Mouse (Mus musculus) naive thymus-derived CD4-positive, alpha-beta T cell, adult 5 months (primary cell): ENCODE measurements around the gene Elmsan1. TPM values are rescaled to one million over a fixed set of nuclear protein-coding genes. Genes with fewer than 3 reads are reported as not detected.

ENCODE experiments used
- polyA plus RNA-seq: library from polyadenylated mRNA; unstranded; fragments of 100-300 nt; shearing (Covaris generic); gene quantifications from one replicate; pipeline ENCODE4 v1.2.1, GENCODE M21; 2017

Gene Elmsan1
- polyA plus RNA-seq: 168 TPM

DNA sequence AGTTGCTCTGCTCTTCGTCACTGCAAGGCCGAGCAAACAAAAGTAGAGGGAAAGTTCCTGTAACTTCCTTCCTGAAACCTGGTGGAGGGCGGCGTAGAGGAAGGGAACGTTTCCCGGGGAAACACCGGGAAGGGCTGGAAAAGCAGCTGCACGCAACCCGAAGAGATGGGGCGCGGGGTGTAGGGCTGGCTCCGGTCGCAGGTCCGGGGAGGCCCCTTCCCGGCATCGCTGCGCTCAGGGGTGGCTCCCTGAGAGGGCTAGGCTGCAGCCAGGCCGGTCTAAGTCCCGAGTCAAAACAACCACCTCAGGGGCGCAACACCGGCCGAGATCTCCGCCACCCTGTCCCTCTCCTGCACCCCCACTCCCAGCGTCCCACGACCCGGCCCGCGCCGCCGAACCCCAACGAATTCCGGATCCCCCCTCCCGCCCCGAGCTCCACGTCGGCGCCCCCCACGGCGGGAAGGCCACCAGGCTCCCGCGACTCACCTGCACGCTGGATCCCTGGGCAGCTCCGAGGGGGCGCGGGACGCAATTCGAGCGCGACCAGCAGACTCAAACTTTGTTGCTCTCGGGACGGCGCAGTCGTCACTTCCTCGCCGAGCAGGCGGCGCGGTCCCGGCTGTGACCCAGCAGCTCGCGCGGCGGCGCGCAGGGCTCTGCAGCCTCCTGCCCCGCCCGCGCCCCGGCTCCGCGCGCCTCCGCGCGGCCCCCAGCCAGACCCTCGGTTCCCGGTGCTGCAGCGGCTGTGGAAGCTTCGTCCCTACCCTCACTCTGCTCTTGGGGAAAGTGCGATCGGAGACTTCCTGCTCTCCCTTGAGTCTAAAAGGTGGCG is at the start of gene Elmsan1:
Gene Elmsan1, minus strand, starts transcription at position 593 of the 832 bp plus-strand sequence.

DNA sequence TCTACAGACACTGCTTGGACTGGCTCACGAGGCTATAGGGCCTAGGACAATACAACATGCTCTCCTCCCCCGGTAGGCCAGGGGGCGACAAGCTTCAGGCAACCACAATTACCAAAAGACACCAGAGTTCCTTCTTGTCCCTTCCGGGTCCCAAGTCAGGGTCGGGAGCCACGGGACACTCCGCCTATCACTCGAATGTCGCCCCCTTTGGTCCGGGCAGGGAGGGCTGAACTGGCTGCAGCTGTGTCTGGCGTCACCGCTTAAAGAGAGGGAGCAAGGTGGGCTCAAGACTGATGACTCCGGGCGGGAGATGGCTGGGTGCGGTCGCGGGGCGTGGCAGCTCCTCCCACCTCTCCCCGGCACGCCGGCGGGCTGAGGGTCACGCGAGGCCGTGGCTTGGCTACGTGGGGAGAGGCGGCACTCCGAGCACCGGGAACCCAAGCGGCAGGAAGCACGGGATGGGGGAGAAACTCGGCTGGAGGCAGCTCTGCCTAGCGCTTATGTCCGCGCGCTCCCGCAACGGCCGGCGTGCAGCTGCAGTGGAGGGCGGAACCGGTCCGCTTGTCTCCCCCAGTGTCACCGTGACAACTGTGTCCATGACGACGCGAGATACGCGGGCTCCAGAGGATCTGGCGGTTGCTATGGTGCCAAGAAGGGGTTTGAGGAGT is 70.6 kb downstream of the Elmsan1 start, which contains the start of gene Pnma1:
Gene Pnma1, minus strand, starts transcription at position 536 of the 668 bp plus-strand sequence.

DNA sequence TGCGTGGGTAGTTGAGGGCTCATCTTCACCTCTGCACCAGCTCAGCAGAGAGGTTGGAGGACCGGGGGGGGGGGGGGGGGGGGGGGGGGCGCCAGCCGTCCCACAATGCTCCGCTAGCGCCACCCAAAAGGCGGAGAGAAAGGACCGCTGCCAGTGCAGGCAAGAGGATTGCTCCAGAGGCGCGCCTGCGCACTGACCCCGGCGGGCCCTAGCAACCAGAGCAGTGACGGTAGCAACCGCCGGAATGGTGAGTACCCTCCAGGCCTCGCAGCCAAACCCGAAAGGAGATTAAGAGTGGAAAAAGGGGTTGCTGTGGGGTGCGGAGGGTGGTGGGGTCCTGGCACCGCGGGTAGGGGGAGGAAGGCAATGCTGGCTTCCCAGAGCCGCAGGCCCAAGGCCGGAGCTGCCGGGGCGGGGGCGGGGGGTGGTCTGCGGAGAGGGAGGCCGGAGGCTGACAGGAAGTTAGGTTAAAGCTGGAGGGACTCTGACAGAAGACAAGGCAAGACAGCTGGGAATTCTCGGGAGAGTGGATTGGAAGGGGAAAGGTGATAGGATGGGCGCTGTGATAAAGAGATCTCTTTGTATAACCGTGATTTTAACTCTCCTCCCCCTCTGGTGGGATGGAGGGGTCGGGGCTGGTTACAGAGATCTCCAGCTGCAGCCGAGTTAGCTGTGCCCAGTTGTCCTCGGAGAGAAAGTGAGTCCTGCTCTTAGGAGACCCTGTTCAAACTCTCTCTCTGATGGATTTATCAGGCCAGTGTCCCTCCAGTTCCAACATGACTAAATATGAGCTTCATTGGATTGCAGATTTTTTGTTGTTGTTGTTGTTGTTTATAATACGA is 104.3 kb downstream of the Elmsan1 start, which contains the start of gene Dnal1:
Gene Dnal1, plus strand, starts transcription at position 214 of the 842 bp plus-strand sequence.

DNA sequence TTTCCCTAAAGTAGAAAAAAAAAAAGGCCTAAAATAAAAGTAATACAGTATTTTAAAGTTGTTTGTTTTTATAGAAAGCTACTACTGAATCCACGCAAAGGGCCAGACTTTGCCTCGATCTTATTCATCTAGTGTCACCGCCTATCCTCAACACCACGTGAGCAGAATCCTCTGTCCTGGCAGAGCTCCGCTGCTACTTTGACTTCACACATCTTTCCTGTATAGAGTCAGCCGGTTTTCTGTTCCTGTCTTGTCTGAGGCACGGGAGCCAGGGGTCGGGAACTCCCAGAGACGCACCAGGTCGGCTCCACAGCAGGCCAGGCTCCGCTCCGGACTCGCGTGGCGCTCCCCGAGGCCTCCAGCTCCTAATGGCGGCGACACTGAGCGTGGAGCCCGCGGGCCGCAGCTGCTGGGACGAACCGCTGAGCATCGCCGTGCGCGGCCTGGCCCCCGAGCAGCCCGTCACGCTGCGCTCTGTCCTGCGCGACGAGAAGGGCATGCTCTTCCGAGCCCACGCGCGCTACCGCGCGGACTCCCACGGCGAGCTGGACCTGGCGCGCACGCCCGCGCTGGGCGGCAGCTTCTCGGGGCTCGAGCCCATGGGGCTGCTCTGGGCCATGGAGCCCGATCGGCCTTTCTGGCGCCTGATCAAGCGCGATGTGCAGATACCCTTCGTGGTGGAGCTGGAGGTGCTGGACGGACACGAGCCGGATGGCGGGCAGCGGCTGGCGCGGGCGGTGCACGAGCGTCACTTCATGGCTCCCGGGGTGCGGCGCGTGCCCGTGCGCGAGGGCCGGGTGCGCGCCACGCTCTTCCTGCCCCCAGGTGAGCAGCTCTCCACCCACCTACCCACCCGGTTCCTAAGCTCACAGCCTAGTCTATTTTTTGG is 117.8 kb downstream of the Elmsan1 start, which contains the start of gene Acot6:
Gene Acot6, plus strand, starts transcription at position 51 of the 889 bp plus-strand sequence.

Other genes starting within 250 kb of the Elmsan1 start
- not detected for gene Heatr4, start 234.0 kb downstream of the Elmsan1 start, polyA plus RNA-seq
- 30.4 TPM for gene Acot2, start 231.0 kb downstream of the Elmsan1 start, polyA plus RNA-seq
- gene Acot1, start 209.4 kb downstream of the Elmsan1 start, polyA plus RNA-seq: not detected
- 0.11 TPM for gene Acot4, start 180.5 kb downstream of the Elmsan1 start, polyA plus RNA-seq
- gene Gm49366, start 179.9 kb downstream of the Elmsan1 start, polyA plus RNA-seq: not detected
- not detected for gene Acot3, start 166.7 kb downstream of the Elmsan1 start, polyA plus RNA-seq
- gene Acot5, start 149.6 kb downstream of the Elmsan1 start, polyA plus RNA-seq: not detected
- gene Acot6, start 118.2 kb downstream of the Elmsan1 start, polyA plus RNA-seq: 2.6 TPM
- not detected for gene Dnal1, start 104.5 kb downstream of the Elmsan1 start, polyA plus RNA-seq
- 0.29 TPM for gene Pnma1, start 70.4 kb downstream of the Elmsan1 start, polyA plus RNA-seq
- 15.8 TPM for gene Ptgr2, start 66.4 kb upstream of the Elmsan1 start, polyA plus RNA-seq
- gene Zfp410, start 98.0 kb upstream of the Elmsan1 start, polyA plus RNA-seq: 73.0 TPM
- gene Coq6, start 142.8 kb upstream of the Elmsan1 start, polyA plus RNA-seq: 20.6 TPM
- gene Fam161b, start 143.0 kb upstream of the Elmsan1 start, polyA plus RNA-seq: 1.5 TPM
- 63.8 TPM for gene Entpd5, start 190.1 kb upstream of the Elmsan1 start, polyA plus RNA-seq
- 2.0 TPM for gene Bbof1, start 190.2 kb upstream of the Elmsan1 start, polyA plus RNA-seq
- 35.5 TPM for gene Rnf113a2, start 198.3 kb upstream of the Elmsan1 start, polyA plus RNA-seq
- gene Aldh6a1, start 232.1 kb upstream of the Elmsan1 start, polyA plus RNA-seq: 24.0 TPM
- gene Lin52, start 232.5 kb upstream of the Elmsan1 start, polyA plus RNA-seq: 30.2 TPM